Mouse (Mus musculus) adrenal gland, postnatal 4 days (tissue): ENCODE results near the gene Gm21988. TPM values are rescaled to one million over a fixed set of nuclear protein-coding genes. Genes with fewer than 3 reads are reported as not detected.

ENCODE experiments used
- DNase-seq, 2 experiments: peaks; one replicate each; pipeline ENCODE4 v3.0.0; 2021 to 2022; ENCODE audit warnings: low spot score in 2 of 2, mixed read lengths in 2 of 2
- total RNA-seq, 2 experiments: library from RNA; stranded (reverse); gene quantifications; 2 replicates each; pipeline ENCODE4 v1.2.3; 2021

Gm21988 gene
- total RNA-seq, 2 experiments from 2014 or later, result 4.5 to 8.1 TPM

GRCm38 (mm10) chr11:70237457-70238167 lies 2.0 kb downstream of the Gm21988 start, which contains the start of gene 0610010K14Rik:
Gene 0610010K14Rik, minus strand, starts transcription at chr11:70237914.
- peak; percentile 95 to 96 for DNase-seq

- DNase-seq, result no peak
Measured at GRCm38 (mm10) chr11:70236717-70237116, 2.9 kb downstream of the Gm21988 start.

DNA sequence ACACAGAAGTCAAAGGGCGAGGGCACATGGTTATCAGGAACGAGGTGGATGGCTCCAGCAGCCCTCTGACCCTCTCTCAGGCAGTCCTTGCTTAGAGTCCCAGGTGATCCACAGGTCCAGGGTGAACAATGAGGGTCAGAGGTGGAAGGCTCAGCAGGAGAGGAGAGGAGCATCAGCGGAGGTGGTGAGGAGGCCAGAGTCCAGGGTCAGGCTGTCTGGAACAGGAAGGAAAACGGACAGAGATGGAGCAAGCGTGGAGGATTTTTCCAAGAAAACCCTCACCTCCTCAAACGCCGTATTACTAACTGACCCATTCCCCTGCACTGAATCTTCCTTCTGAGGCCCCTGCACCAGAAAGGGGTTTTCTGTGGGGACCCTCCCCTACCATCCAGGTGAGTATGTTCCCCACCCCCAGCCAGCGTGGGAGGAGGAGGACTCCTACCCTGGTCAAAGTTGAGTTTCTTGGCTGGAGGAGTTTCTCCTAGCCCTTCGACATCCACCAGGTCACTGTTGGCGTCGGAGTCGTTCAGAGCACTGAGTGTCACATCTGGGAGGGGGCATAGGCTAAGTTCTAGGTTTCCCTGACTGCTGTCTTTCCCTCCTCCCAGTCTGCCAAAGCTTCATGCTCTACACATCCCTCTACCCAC lies 4.3 kb downstream of the Gm21988 start:
- no peak for DNase-seq

DNA sequence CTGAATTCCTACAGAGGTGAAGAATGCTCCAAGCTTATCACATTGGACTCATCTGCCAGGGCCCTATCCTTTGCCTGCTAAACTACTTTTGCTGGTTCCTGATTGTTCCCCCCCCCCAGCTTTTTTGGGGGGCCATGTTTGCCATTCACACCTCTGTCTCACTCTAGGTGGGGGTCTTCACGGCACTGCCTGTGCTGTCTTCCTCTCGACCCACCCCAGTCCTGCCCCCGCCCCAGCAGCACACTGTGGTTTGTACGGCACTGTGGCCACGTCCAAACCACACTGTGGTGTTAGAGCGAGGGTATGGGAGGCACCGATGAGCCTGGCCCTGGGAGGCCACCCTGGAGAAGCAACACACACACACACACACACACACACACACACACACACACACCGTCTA lies 5.1 kb downstream of the Gm21988 start:
- DNase-seq, result no peak

DNA sequence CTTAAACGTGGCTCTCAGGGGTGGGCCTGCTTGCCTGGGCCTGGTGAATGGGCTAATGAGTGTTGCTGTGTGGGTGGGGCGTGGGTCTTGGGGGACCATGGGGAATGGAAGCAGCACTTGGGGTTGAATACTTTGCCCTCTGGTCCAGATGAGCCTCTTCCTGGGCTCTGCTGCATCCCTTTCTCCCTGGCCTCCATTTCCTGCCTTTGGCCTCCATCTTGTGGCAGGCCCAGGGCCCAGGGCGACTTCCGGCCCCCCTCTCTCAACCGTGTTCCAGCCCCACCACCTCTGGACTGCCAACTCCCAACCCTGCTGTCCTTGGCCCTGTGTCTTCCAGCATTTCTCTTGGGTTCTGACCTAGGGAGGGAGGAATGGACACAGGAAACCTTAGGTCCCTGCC lies 5.6 kb downstream of the Gm21988 start:
- no peak for DNase-seq

DNA sequence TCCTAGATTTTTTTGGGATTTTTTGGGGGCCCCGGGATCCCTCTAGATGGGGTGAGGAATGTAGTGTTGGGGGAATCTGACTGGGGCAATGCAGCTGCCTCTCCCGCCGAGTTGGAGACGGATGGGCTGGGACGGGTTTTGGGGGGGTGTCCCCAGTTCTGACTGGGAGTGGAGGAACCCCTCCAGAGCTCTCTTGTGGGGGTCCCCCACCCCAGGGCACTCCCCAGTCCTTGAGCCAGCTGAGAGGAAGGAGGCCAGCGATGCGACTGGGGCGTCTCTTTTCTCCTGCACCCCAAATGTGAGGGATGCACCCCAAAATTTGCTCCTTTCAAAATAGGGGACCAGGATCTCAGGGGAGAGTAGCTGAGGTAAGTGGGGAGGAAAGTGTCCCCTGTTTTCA lies 6.6 kb downstream of the Gm21988 start:
- no peak for DNase-seq

- DNase-seq, result peak in 1 of 2 experiments; percentile 50
Measured at GRCm38 (mm10) chr11:70232546-70232945, 7.1 kb downstream of the Gm21988 start.

GRCm38 (mm10) chr11:70230239-70230727 lies 9.3 kb downstream of the Gm21988 start:
- DNase-seq, result peak; percentile 64

DNA sequence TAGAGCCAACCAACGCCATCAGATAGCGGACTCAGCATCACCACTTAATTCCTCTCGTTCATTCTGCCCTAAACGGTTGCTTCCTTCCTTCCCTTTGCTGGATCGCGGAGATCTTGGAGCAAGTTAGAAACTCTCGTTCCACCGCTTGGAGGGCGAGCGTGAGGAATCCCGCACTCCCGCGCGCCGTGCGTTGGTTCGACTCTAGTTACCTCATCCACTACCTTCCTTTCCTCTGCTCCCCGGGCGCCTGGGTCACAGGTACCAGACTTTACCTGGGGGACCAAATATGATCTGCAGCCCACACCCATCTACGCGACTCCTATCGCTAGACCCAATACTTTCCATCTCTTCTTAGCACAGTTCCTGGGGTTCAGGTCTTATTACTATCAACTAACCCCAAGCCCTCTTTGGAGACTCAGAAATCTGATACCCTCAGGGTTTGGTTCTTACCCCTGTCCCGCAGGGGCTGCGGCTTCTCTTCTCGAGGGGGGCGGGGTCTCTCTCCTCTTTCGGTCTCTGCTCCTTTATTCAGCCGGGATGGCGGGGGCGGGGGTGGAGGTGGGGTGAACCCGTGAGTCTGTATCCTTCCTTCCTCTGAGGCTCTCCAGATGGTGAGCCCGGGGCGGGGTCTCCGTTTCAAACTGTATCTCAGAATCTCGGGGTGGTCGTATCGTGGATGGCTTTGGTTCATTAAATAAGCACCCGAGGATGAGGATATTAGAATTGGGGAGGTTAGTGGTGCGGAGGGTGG lies 10.2 kb downstream of the Gm21988 start, which contains the start of gene Bcl6b:
Gene Bcl6b (minus strand): TSS at position 539 of the 751 bp plus-strand sequence.
- no peak for DNase-seq

DNA sequence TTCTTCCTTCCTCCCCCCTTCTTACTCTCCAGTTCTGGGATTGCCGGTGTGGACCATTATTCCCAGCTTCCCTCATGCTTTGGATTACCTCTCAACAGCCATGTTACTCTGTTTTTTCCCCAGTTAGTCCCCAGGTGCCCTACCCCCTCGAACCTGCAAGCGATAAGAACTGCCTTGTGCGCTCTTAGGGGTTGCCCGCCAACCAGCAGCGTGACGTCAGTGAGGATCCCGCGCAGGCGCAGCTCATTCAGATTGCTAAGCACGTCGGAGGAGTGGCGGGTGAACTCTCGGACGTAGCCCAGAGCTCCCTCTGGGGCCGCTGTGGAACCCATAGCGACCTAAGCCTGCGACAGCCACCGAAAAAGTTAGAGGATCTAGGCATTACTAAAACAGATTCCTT lies 10.8 kb downstream of the Gm21988 start:
- DNase-seq, result peak; percentile 55 to 59

- DNase-seq, result no peak
Measured at GRCm38 (mm10) chr11:70227661-70228245, 11.9 kb downstream of the Gm21988 start.

DNA sequence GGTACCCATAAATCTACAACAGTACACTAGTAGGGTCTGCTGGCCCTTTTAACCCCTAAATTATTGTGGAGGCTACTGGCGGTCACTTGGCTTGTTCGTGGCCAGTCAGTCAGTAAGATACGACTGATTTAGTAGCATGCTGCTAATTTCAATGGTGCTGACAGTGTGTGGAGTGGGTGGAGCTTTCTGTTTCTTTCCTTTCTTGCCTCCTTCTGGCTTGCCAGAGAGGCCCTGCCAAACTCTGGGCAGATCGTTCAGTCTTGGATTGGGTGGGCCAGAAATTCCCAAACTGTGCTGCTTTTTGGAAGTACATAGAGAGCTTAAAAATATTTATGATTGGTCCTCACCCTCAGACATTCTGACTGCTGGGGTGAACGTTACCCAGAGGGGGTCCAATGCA lies 12.5 kb downstream of the Gm21988 start:
- no peak for DNase-seq

DNA sequence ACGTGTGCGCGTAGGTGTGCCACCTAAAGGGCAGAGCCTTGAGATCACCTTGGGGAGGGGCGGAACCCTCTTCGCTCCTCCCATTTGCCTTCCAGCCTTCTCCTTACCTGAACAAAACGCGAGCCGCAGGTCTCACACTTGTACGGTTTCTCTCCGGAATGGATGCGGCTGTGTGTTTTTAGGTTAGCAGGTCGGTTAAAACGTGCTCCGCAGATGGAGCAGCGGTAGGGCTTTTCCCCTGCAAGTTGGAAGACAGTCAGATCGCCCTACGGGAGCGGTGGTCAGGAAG lies 13.1 kb downstream of the Gm21988 start:
- DNase-seq, result no peak

DNA sequence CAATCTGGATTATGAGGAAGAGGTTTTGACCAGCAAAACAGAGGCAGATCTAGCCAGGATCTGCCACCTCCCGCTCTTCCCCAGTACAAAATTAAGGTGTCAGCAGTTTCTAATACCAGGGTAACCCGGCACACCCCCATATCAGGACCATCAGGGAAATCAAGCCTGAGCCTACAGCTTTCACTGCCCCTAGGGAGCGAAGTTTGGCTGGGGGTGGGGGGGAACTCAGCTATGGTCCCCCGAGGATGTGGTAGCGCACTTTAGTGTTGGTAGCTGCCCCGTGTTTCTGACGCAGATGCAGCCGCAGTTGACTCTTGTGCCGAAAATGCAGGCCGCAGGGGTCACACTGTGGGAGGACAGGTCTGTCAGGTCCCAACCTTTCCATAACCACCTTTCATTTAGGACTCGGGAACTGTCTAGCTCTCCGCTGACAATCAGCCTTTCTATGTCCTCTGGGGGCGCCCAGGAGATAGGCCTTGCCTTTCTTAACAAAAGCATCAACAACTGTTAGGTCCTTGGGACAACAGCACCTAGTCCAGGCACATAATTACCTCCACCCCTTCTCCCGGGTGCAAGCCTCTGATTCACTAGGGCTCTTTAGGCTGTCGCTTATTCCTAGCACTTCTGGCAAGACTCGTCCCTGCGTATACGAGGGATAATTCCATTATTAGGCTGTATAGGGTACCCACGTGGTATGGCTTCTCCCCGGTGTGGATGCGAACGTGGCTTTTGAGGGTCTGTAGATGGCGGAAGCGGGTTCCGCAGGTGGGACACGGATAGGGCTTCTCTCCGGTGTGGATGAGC lies 13.6 kb downstream of the Gm21988 start:
- no peak for DNase-seq

- no peak for DNase-seq
Measured at GRCm38 (mm10) chr11:70223724-70224123, 15.9 kb downstream of the Gm21988 start.

DNA sequence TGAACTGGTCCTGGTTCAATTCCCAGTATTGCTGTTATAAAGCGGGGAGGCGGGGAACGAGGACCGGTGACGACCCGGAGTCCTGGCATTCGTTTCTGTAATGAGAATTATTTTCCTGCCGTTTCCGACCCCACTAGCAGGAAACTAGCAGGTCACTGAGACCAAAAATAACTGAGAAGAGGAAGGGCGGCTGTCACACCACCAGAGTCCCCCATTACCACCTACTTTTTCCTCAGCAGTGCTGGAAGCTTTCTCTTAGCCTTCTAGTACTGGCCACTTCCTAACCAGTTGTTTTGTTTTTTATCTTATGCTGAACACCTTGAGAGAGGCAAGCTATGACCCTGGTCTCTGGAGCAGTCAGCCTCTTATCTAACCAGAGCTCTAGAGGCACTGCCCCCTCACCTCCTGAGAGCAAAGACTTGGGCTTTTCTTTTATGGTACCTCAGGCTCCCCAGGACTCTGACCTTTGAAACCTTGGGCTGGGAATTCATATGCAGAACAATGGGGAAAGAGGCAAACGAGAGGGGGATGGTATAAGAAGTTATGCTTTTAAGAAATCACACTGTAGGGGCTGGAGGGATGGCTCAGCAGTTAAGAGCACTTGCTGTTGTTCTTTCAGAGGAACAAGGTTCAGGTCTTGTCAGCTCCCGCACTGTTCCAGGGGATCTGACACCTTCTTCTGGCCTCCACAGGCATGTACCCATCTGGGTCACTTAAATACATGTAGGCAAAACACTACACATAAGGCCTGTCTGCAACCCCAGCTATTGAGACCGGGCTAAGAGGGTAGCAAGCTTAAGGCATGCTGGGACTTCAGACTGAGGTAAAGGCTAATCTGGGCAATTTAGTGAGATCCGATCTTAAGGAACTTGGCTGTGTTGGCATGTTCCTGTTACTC lies 17.8 kb downstream of the Gm21988 start:
- no peak for DNase-seq

- DNase-seq, result peak; percentile 68 to 83
Measured at GRCm38 (mm10) chr11:70220731-70221602, 18.7 kb downstream of the Gm21988 start, which contains the start of gene Slc16a13. Gene Slc16a13, minus strand, starts transcription at chr11:70221064.

- no peak for DNase-seq
Measured at GRCm38 (mm10) chr11:70220323-70220722, 19.3 kb downstream of the Gm21988 start.

GRCm38 (mm10) chr11:70219873-70220272 lies 19.8 kb downstream of the Gm21988 start:
- DNase-seq, result no peak
